Mouse (Mus musculus): Measurements from ENCODE around the gene Ctsj.
"Not testable (repeated sequence)": the region's sequence is repeated elsewhere in the genome, so short reads cannot be mapped to it uniquely, and the experiment has no call there.

Ctsj gene

GRCm38 (mm10) chr13:61005859-61006258 lies at the start of gene Ctsj:
TSS of gene Ctsj (minus strand) at chr13:61005959.
- in situ Hi-C loops (cut with MseI, MboI), result loop anchor here in 1 of 2 experiments (25.0 kb wide), 1 partner anchor 381 kb away; no protein-coding TSS in a partner anchor

DNA sequence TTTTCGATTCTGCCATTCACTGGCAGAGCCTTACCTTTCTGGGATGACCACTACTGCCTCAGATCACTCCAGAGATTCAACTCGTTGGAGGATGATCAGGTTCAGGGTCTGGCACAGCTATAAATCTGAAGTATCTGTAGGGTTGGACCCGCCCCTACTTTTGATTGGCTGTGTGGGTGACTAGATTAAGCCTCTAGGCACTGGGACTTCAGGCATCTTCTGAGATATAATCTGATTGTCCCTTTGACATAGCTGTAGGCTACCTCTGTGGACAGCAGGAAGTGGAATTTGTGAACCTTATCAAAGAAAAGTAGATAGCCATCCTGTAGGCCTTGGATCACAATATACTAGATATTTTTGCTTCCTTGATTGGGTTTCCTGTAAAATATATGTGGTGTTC lies 34.8 kb upstream of the Ctsj start, which contains the start of gene Ctsq:
Ctsq (minus strand) TSS at position 101 of the 400 bp plus-strand sequence.
- in situ Hi-C loops (cut with MseI, MboI), result no loop called here

GRCm38 (mm10) chr13:61022785-61023184 lies 17.0 kb upstream of the Ctsj start:
- in situ Hi-C loops (cut with MseI, MboI), result loop anchor here in 1 of 2 experiments (25.0 kb wide), 1 partner anchor 365 kb away; no protein-coding TSS in a partner anchor

DNA sequence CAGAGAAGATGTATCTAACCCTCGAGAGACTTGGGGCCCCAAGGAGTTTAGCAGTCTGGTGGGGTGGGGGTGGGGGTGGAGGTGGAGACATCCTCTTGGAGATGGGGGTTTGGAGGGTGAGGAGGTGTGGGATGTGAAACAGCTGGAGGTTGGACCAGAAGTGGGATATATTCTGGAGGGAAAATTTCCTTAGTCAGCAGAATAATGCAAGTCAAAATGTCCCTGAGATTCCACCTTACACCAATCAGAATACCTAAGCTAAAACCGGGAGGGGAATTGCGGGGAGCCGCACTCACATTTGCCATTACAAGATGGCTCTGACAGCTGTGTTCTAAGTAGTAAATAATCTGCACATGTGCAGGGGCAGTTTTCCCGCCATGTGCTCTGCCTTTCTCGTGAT lies 16.1 kb upstream of the Ctsj start:
- in situ Hi-C loops (cut with MseI, MboI), result loop anchor here in 1 of 2 experiments (25.0 kb wide), 1 partner anchor 365 kb away; no protein-coding TSS in a partner anchor

GRCm38 (mm10) chr13:61010171-61010570 lies 4.4 kb upstream of the Ctsj start:
- in situ Hi-C loops (cut with MseI, MboI), result loop anchor here in 1 of 2 experiments (25.0 kb wide), 1 partner anchor 377 kb away; no protein-coding TSS in a partner anchor

GRCm38 (mm10) chr13:60997600-60997999 lies 8.2 kb downstream of the Ctsj start:
- in situ Hi-C loops (cut with MseI, MboI), result loop anchor here in 1 of 2 experiments (5.0 kb wide), 1 partner anchor 245 kb away; no protein-coding TSS in a partner anchor

DNA sequence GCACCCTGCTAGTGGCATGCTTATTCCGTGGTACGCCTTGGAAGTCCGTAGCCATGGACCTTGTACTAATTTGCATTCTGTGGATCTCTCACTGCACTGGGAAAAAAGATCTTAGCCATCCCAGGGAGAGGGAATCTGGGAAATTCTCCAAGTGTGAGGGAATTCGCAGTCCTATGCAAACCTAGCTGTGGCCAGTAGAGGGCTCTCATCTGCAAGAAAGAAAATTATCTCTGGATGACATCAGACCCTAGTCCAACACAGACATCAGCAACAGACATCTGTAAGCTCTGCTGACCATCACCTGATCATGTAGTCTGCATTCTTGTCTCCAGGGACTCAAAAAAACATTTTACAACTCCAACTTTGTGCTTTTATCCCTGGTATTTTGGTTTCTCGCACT lies 18.8 kb downstream of the Ctsj start:
- in situ Hi-C loops (cut with MseI, MboI), result not testable (repeated sequence)

DNA sequence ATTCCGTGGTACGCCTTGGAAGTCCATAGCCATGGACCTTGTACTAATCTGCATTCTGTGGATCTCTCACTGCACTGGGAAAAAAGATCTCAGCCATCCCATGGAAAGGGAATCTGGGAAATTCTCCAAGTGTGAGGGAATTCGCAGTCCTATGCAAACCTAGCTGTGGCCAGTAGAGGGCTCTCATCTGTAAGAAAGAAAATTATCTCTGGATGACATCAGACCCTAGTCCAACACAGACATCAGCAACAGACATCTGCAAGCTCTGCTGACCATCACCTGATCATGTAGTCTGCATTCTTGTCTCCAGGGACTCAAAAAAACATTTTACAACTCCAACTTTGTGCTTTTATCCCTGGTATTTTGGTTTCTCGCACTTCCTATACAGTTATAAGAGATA lies 33.4 kb downstream of the Ctsj start:
- in situ Hi-C loops (cut with MseI, MboI), result not testable (repeated sequence)

- in situ Hi-C loops (cut with MseI, MboI), result not testable (repeated sequence)
Measured at GRCm38 (mm10) chr13:60963985-60964384, 41.8 kb downstream of the Ctsj start.

DNA sequence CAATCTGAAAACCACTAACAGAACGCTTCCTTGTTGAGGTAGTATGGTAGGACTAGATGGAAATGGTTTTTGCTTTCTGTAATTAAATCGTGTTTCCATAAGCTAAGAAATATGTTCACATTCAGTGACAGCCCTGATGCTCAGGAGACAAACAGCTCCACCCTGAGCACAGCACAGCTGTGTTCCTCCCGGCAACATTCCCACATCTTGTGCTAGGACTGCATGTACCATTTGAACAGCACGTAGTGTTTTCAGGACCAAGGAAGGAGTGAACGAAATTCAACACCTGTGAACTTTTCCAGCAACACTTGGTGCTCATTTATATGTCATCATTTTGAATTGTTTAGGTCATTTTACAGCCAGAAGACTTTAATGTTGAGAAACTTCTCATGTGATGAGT lies 44.1 kb downstream of the Ctsj start:
- in situ Hi-C loops (cut with MseI, MboI), result no loop called here
